Mouse (Mus musculus) megakaryocyte, embryonic 14.5 days (primary cell): ENCODE data around the gene Babam2.

Experiments used
- FLI1 ChIP-seq: IDR thresholded peaks from 2 replicates; pipeline ENCODE4 v1.6.1; 2012; ENCODE audit warnings: low read length, inconsistent platforms, mixed read lengths
- GATA1 ChIP-seq: IDR thresholded peaks from 3 replicates; pipeline ENCODE4 v1.6.1; 2012; ENCODE audit warnings: mixed read lengths, low read length, inconsistent platforms, borderline replicate concordance

DNA sequence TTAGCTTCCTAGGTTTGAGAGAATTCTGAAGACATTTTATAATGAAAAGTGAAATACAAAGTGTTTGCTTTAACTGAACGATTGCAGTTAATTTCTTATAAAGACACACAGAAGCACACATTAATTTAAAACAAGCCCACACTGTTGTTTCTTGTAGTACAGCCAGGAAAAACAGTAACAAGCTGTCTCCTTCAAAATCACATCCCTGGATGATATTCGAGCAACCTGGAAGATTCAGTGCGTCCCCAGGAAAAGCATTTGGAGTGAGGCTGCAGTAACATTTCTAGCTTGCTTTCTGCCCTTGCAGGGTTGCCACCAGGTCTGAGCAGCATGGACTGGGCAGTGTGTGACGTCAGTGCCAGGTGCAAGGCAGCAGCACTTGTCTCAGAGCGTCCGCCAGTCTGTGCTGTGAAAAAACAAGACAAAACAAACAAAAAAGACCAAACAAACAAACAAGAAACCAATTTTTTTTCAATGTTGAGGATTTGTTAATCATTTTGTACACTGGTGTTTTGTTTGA lies 115.7 kb downstream of the Babam2 start:
- no peak for TF ChIP-seq GATA1
- no peak for TF ChIP-seq FLI1
